Mouse (Mus musculus) midbrain, embryonic 11.5 days (tissue): ENCODE data around the gene Gm21973. TPM values are rescaled to one million over a fixed set of nuclear protein-coding genes. Genes with fewer than 3 reads are reported as not detected.

ENCODE experiments used
- ATAC-seq: fragments of 200-750 bp; cut with Nextera tagmentation; 2 replicates; pipeline ENCODE4 v1.8.0; 2017; ENCODE audit warnings: moderate TSS enrichment, moderate library complexity; ENCODE audit not compliant: low FRiP score
- DNase-seq: peaks from one replicate; pipeline ENCODE4 v3.0.0; 2015; ENCODE audit warnings: low spot score; ENCODE audit errors: missing footprints
- H3K27ac ChIP-seq: fragments of 300-500 bp; sonication (generic); 2 replicates; pipeline ENCODE4 v1.5.1; 2014; ENCODE audit warnings: low read depth, low read length
- H3K27me3 ChIP-seq: fragments of 300-500 bp; sonication (generic); 2 replicates; pipeline ENCODE4 v1.6.1; 2014; ENCODE audit warnings: mild to moderate bottlenecking, low read length, moderate library complexity, mixed read lengths; ENCODE audit not compliant: control insufficient read depth, insufficient read depth
- H3K36me3 ChIP-seq: fragments of 300-500 bp; sonication (generic); 2 replicates; pipeline ENCODE4 v1.6.1; 2014; ENCODE audit warnings: mild to moderate bottlenecking, low read length, moderate library complexity, mixed read lengths; ENCODE audit not compliant: control insufficient read depth, insufficient read depth
- H3K4me1 ChIP-seq: fragments of 300-500 bp; sonication (generic); 2 replicates; pipeline ENCODE4 v1.6.1; 2014; ENCODE audit warnings: low read length; ENCODE audit not compliant: control insufficient read depth, insufficient read depth
- H3K4me2 ChIP-seq: fragments of 300-500 bp; sonication (generic); 2 replicates; pipeline ENCODE4 v1.6.1; 2014; ENCODE audit warnings: mild to moderate bottlenecking, moderate library complexity
- H3K4me3 ChIP-seq: fragments of 300-500 bp; sonication (generic); 2 replicates; pipeline ENCODE4 v1.5.1; 2014; ENCODE audit warnings: low read depth, low read length
- H3K9ac ChIP-seq: fragments of 300-500 bp; sonication (generic); 2 replicates; pipeline ENCODE4 v1.6.1; 2014; ENCODE audit warnings: low read length
- H3K9me3 ChIP-seq: fragments of 300-500 bp; sonication (generic); 2 replicates; pipeline ENCODE4 v1.6.1; 2016; ENCODE audit warnings: low read length; ENCODE audit not compliant: control insufficient read depth
- WGBS: fragments of 180-500 bp; shearing (Covaris S2); extraction: QIAGEN DNeasy Blood & Tissue Kit; methylation state at CpG from one replicate; pipeline ENCODE4 v1.1.7; 2014; 5-methylcytosine and 5-hydroxymethylcytosine counted together
- polyA plus RNA-seq: library from polyadenylated mRNA; unstranded; fragments of >200 nt; fragmentation: Nextera tagmentation; extraction: Ambion mirVana; gene quantifications from 2 replicates; pipeline ENCODE4 v1.2.1, GENCODE M21; 2014

Gene Gm21973
- polyA plus RNA-seq: not detected in 2 replicates

GRCm38 (mm10) chr15:10325080-10325479, at the start of gene Gm21973:
Gene Gm21973 (plus strand): TSS chr15:10325380.
- H3K27ac ChIP-seq: no peak within 1 kb of the TSS
- H3K4me1 ChIP-seq: no peaks in the 10 kb centered on the region
- H3K9ac ChIP-seq: no peak within 1 kb of the TSS
- H3K9me3 ChIP-seq: no peaks in the 10 kb centered on the region
- H3K4me2 ChIP-seq: no peak within 1 kb of the TSS
- ATAC-seq (no peak), DNase-seq (no peak)
- no peaks in the 10 kb centered on the region for H3K36me3 ChIP-seq
- WGBS: 88% methylated on average over 2 of the region's 2 CpGs
- no peaks in the 10 kb centered on the region for H3K27me3 ChIP-seq
- no peak within 1 kb of the TSS for H3K4me3 ChIP-seq

DNA sequence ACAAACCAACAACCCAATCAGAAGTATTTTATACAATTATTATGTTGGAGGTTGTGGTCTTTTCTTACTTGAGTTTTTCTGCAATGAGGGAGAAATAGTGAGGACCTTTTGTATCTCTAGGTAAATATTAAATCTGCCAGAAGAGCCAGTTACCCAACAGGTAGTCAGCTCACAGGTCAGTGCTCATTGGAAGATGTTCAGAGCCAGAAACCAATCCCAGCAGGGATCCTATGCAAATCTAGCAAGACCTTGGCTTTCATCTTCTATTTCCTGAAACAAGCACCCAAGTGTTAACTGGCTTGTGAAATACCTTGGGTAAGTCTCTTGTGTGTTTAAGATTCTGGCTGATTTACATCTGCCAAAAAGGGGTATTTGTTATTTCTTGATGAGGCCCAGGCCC, 48.8 kb upstream of the Gm21973 start:
- H3K4me1 ChIP-seq: no peaks in the 10 kb centered on the region
- no peak overlapping the region for H3K9ac ChIP-seq
- H3K9me3 ChIP-seq: no peaks in the 10 kb centered on the region
- DNase-seq (no peak), ATAC-seq (no peak)
- H3K27ac ChIP-seq: no peak overlapping the region
- H3K27me3 ChIP-seq: no peaks in the 10 kb centered on the region
- no peak overlapping the region for H3K4me2 ChIP-seq
- no peaks in the 10 kb centered on the region for H3K36me3 ChIP-seq
- H3K4me3 ChIP-seq: no peak overlapping the region

- Histone ChIP-seq H3K27me3 (no peaks in the 10 kb centered on the region), H3K4me1 (no peaks in the 10 kb centered on the region), H3K9ac (no peak overlapping the region), H3K9me3 (no peaks in the 10 kb centered on the region), H3K4me2 (no peak overlapping the region), H3K27ac (no peak overlapping the region), H3K4me3 (no peak overlapping the region), H3K36me3 (no peaks in the 10 kb centered on the region)
- 83% methylated on average over 4 of the region's 4 CpGs for WGBS
- ATAC-seq: no peak
- DNase-seq: no peak
Measured at GRCm38 (mm10) chr15:10277461-10277860, 47.7 kb upstream of the Gm21973 start.

DNA sequence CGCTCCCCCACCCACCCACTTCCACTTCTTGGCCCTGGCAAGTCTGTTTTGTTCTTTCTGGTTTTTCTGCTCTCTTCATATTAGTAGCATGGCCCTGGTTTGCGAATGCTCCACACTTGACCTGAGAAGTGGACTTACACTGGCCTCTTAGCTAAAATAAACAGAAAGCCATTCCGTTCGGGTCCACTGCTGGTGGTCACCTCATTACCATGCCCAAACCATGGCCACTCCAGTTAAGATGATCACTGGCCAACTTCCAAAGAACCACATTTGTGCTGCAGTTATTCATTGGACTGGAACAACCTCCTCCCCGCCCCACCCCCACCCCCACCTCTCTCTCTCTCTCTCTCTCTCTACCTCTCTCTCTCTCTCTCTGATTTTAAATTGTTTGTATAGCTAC, 43.6 kb upstream of the Gm21973 start:
- H3K27ac ChIP-seq: no peak overlapping the region
- no peaks in the 10 kb centered on the region for H3K9me3 ChIP-seq
- WGBS: 84% methylated on average over 5 of the region's 5 CpGs
- no peaks in the 10 kb centered on the region for H3K27me3 ChIP-seq
- H3K4me1 ChIP-seq: no peaks in the 10 kb centered on the region
- DNase-seq (no peak), ATAC-seq (no peak)
- H3K4me3 ChIP-seq: no peak overlapping the region
- no peak overlapping the region for H3K4me2 ChIP-seq
- H3K9ac ChIP-seq: no peak overlapping the region
- H3K36me3 ChIP-seq: no peaks in the 10 kb centered on the region

- DNase-seq (no peak), ATAC-seq (no peak)
- Histone ChIP-seq H3K9ac (no peak overlapping the region), H3K27me3 (no peaks in the 10 kb centered on the region), H3K9me3 (no peaks in the 10 kb centered on the region), H3K4me1 (no peaks in the 10 kb centered on the region), H3K4me3 (no peak overlapping the region), H3K27ac (no peak overlapping the region), H3K4me2 (no peak overlapping the region), H3K36me3 (no peaks in the 10 kb centered on the region)
Measured at GRCm38 (mm10) chr15:10283661-10284060, 41.5 kb upstream of the Gm21973 start.

DNA sequence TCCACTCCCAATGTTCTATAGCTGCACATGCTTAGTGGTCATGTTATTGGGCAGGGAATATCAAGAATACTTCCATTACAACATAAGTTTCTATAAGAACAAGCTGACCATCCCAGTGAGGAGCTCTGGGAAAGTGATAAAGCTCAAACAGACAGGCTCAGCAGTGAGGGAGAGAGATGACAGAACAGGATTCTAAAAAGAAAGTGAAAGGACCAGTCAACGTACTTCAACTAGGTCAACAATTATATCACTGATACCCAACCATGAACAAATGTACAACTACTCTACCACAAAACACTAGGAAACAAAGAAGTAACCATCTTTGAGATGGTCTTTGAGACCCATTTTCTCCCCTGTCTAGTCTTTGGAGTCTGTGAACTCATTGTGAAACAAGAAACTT, 28.6 kb upstream of the Gm21973 start:
- no peak overlapping the region for H3K4me3 ChIP-seq
- no peak overlapping the region for H3K27ac ChIP-seq
- WGBS: 82% methylated on average over 1 of the region's 1 CpGs
- DNase-seq (no peak), ATAC-seq (no peak)
- H3K9ac ChIP-seq: no peak overlapping the region
- H3K36me3 ChIP-seq: no peaks in the 10 kb centered on the region
- no peaks in the 10 kb centered on the region for H3K9me3 ChIP-seq
- H3K27me3 ChIP-seq: no peaks in the 10 kb centered on the region
- no peak overlapping the region for H3K4me2 ChIP-seq
- H3K4me1 ChIP-seq: no peaks in the 10 kb centered on the region

GRCm38 (mm10) chr15:10298058-10298457, 27.1 kb upstream of the Gm21973 start:
- no peak overlapping the region for H3K4me3 ChIP-seq
- no peak overlapping the region for H3K9ac ChIP-seq
- no peaks in the 10 kb centered on the region for H3K27me3 ChIP-seq
- no peak overlapping the region for H3K4me2 ChIP-seq
- H3K36me3 ChIP-seq: no peaks in the 10 kb centered on the region
- no peak for ATAC-seq
- no peaks in the 10 kb centered on the region for H3K4me1 ChIP-seq
- no peak overlapping the region for H3K27ac ChIP-seq
- 88% methylated on average over 1 of the region's 1 CpGs for WGBS
- DNase-seq: no peak
- no peaks in the 10 kb centered on the region for H3K9me3 ChIP-seq

DNA sequence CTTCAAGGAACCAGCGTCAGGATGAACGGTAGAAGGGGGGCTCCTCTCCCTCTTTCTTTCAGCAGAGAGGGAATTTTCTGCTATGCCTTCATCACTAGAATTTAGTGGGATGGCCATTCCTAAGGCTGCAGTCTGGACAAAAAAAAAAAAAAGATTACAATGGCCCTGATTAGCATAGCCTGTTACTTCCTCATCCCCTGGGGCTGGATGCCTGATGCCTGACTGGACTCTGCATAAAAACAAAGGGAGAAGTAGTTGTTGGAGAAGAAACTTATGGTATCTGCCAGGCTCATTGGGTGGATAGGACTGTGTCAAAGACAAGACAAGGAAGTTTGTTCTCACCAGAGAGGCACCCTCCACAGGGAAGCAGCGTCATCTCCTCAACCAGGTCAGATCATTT, 25.7 kb upstream of the Gm21973 start:
- 70% methylated on average over 3 of the region's 3 CpGs for WGBS
- Histone ChIP-seq H3K4me2 (no peak overlapping the region), H3K36me3 (no peaks in the 10 kb centered on the region), H3K4me3 (no peak overlapping the region), H3K9me3 (no peaks in the 10 kb centered on the region), H3K4me1 (no peaks in the 10 kb centered on the region), H3K9ac (no peak overlapping the region), H3K27me3 (no peaks in the 10 kb centered on the region), H3K27ac (no peak overlapping the region)
- DNase-seq (no peak), ATAC-seq (no peak)

DNA sequence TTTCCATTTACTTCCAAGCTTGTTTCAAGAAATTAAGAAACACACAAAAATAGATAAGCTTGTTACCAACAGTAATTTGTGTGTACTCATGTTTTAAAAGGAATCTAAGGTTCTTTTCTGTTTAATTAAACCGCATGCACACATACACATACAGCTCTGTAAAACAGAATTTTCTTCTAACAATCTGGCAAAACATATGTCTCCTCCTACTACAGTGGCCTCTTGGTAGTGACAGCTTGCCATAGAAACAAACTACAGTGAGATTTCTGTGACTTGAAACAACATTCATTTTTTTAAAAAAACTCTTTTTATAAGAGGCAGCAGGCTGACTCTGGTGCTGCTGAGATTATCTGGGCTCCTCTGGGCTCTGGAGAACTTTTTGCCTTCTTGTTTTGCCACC, 18.7 kb upstream of the Gm21973 start:
- Histone ChIP-seq H3K4me2 (no peak overlapping the region), H3K27me3 (no peaks in the 10 kb centered on the region), H3K4me3 (no peak overlapping the region), H3K36me3 (no peaks in the 10 kb centered on the region), H3K9ac (no peak overlapping the region), H3K9me3 (no peaks in the 10 kb centered on the region), H3K4me1 (no peaks in the 10 kb centered on the region), H3K27ac (no peak overlapping the region)
- no peak for DNase-seq
- WGBS: 93% methylated on average over 1 of the region's 1 CpGs
- no peak for ATAC-seq

GRCm38 (mm10) chr15:10311826-10312225, 13.4 kb upstream of the Gm21973 start:
- Histone ChIP-seq H3K36me3 (no peaks in the 10 kb centered on the region), H3K27ac (no peak overlapping the region), H3K4me1 (no peaks in the 10 kb centered on the region), H3K27me3 (no peaks in the 10 kb centered on the region), H3K4me2 (no peak overlapping the region), H3K9ac (no peak overlapping the region), H3K9me3 (no peaks in the 10 kb centered on the region), H3K4me3 (no peak overlapping the region)
- WGBS: 85% methylated on average over 5 of the region's 5 CpGs
- DNase-seq (no peak), ATAC-seq (no peak)
